Comparison of ENCODE assay signal across 33 mouse cellular contexts in the genomic region with DNA sequence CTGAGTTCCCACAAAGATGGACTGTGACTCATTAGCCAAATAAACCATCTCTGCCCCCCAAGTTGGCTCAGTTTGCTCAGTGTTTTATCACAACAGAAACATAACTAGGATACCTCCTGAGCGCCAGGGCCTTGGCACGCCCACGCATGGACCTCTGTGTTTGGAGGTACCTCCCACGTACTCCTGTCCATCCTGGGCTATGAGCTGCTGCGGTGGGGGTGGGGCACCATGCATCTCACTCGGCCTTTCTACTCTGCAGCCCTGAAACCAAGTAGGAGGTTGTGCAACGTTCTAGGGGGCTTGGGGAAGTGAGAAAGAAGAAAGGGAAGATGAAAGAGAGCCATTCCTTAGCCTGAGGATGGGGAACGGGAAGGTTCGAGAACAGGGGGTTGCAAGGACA. TPM values are rescaled to one million over a fixed set of nuclear protein-coding genes. Genes with fewer than 3 reads are reported as not detected.
DNase-seq lines count a peak whose midpoint lies in the region; ATAC-seq and TF ChIP-seq lines count a peak whose summit lies in the region.
"Had no signal": no experiment of that assay in that cellular context is flagged by ENCODE, and none has a peak within 500 bp of the region (broad histone marks: within the 10 kb centered on the region; RNA-seq: fewer than 3 reads in every experiment).

No protein-coding gene starts in this region.

- ATAC-seq in Patski, result peak; percentile 47
- ATAC-seq in midbrain, embryonic 15.5 days (replicated peaks), result no peak
- ATAC-seq: forebrain, embryonic 14.5 days; midbrain, embryonic 16.5 days had no signal

- H3K27me3 ChIP-seq in Patski, result no peaks in the 10 kb centered on the region
- no peaks in the 10 kb centered on the region for H3K27me3 ChIP-seq in midbrain, embryonic 15.5 days (replicated peaks)
- H3K27me3 ChIP-seq: liver, embryonic 13.5 days; lung, embryonic 15.5 days had no signal

- H3K4me2 ChIP-seq in midbrain, embryonic 15.5 days, result no peak overlapping the region
- H3K4me2 ChIP-seq: embryonic facial prominence, embryonic 15.5 days; hindbrain, embryonic 13.5 days; liver, embryonic 13.5 days; lung, embryonic 15.5 days had no signal

- H3K9me3 ChIP-seq in midbrain, embryonic 15.5 days, result no peaks in the 10 kb centered on the region
- H3K9me3 ChIP-seq: embryonic facial prominence, embryonic 15.5 days; G1E; hindbrain, embryonic 13.5 days; limb, embryonic 10.5 days; liver, embryonic 13.5 days; lung, embryonic 15.5 days had no signal

- TF ChIP-seq CTCF in Patski (IDR thresholded peaks at IDR 0.05), result no peak

- no peaks in the 10 kb centered on the region for H3K36me3 ChIP-seq in midbrain, embryonic 15.5 days (replicated peaks)
- H3K36me3 ChIP-seq: embryonic facial prominence, embryonic 15.5 days; G1E; hindbrain, embryonic 13.5 days; limb, embryonic 10.5 days; lung, embryonic 15.5 days had no signal

- no peak overlapping the region for H3K9ac ChIP-seq in midbrain, embryonic 15.5 days
- H3K9ac ChIP-seq: embryonic facial prominence, embryonic 15.5 days; hindbrain, embryonic 13.5 days; liver, embryonic 13.5 days; lung, embryonic 15.5 days had no signal

- DNase-seq in layer of hippocampus, adult 9-11 months, result peak; percentile 37
- DNase-seq in layer of hippocampus, postnatal 14 days (ENCODE audit: low spot score in 2 of 2), result no peak
- DNase-seq in ovary, postnatal 36 days (ENCODE audit: low spot score), result peak; percentile 41
- DNase-seq in ovary, postnatal 10 days (ENCODE audit: low spot score), result no peak
- DNase-seq in Patski (ENCODE audit: low read depth, low spot score), result peak; percentile 30
- no peak for DNase-seq in heart, adult 8-10 months (ENCODE audit: low spot score)
- DNase-seq: adrenal gland, postnatal 25 days; B cell, adult 2 months; cerebellum, adult 9-10 months; gastrocnemius, postnatal 10 days; heart, adult 18-20 months; heart, postnatal 36 days; kidney, adult 11 months; liver, embryonic 13.5 days; lung, postnatal 36 days; right cerebral cortex, adult 18-20 months; right cerebral cortex, postnatal 4 days; thymus, adult 18-20 months had no signal

- no peak overlapping the region for H3K27ac ChIP-seq in midbrain, embryonic 15.5 days
- H3K27ac ChIP-seq: embryonic facial prominence, embryonic 15.5 days; hindbrain, embryonic 13.5 days; limb, embryonic 10.5 days; liver, embryonic 13.5 days; lung, embryonic 15.5 days had no signal

- 84% methylated on average over 9 of the region's 9 CpGs for WGBS in midbrain, embryonic 15.5 days

- CTCF ChIA-PET in Patski (lab: Charles Lee), result interaction anchor here (0.7 to 1.6 kb wide), 2 partner anchors 12 to 254 kb away, joined by 3 to 5 read pairs; no protein-coding TSS in a partner anchor

- H3K4me1 ChIP-seq in midbrain, embryonic 15.5 days, result no peaks in the 10 kb centered on the region
- H3K4me1 ChIP-seq: lung, embryonic 15.5 days had no signal

- H3K4me3 ChIP-seq in midbrain, embryonic 15.5 days, result no peak overlapping the region
- H3K4me3 ChIP-seq: embryonic facial prominence, embryonic 15.5 days; hindbrain, embryonic 13.5 days; limb, embryonic 10.5 days; liver, embryonic 13.5 days; lung, embryonic 15.5 days had no signal

- in situ Hi-C loops in Patski (cut with MboI; ENCODE audit: low pct_unique_long_range_greater_than_20kb), result loop anchor here (25.0 kb wide), 1 partner anchor 805 kb away; no protein-coding TSS in a partner anchor

- POLR2A ChIA-PET in Patski (lab: Charles Lee), result interaction anchor here (1.3 kb wide), 1 partner anchor 9 kb away, joined by 6 read pairs; no protein-coding TSS in a partner anchor

RNA-seq across cellular contexts. Expression of a gene that starts 9.6 kb away (rescaled TPM):
- total RNA-seq in layer of hippocampus, postnatal 14 days (2021), result not detected
- not detected for polyA plus RNA-seq in Patski (2021)
- not detected in 2 replicates for polyA plus RNA-seq in midbrain, embryonic 15.5 days (2015; fragmentation: Nextera tagmentation; extraction: Ambion mirVana)
- under 1 TPM in 2 of 4 experiments, not detected in 2; 0.17 to 0.22 TPM for total RNA-seq in heart, adult 8-10 months (2022)
- total RNA-seq: CH12.LX; layer of hippocampus, postnatal 10 days; left cerebral cortex, adult 8-10 months had no signal
- polyA plus RNA-seq: brain, embryonic 14.5 days; embryonic facial prominence, embryonic 15.5 days; forebrain, embryonic 14.5 days; G1E; heart, embryonic 14.5 days; hindbrain, embryonic 13.5 days; kidney, embryonic 16.5 days; limb, embryonic 10.5 days; lung, embryonic 15.5 days; midbrain, embryonic 16.5 days; stomach, embryonic 14.5 days had no signal

RNA-seq across cellular contexts. Expression of a gene that starts 25.3 kb away (rescaled TPM):
- under 1 TPM; 0.14 to 0.21 TPM for total RNA-seq in layer of hippocampus, postnatal 14 days (2021)
- not detected for polyA plus RNA-seq in Patski (2021)
- 0.22 and 0.24 TPM in 2 replicates for polyA plus RNA-seq in midbrain, embryonic 15.5 days (2015; fragmentation: Nextera tagmentation; extraction: Ambion mirVana)
- under 1 TPM in 3 of 4 experiments, not detected in 1; 0.06 to 0.41 (median 0.19) TPM for total RNA-seq in heart, adult 8-10 months (2022)
- total RNA-seq: adrenal gland, postnatal 25 days; CH12.LX; left cerebral cortex, adult 8-10 months had no signal
- polyA plus RNA-seq: G1E; liver, embryonic 13.5 days had no signal

RNA-seq across cellular contexts. Expression of a gene that starts 52.9 kb away (rescaled TPM):
- 1 to 10 TPM; 2.1 to 2.2 TPM for total RNA-seq in layer of hippocampus, postnatal 14 days (2021)
- polyA plus RNA-seq in Patski (2021), result 0.10 TPM
- polyA plus RNA-seq in midbrain, embryonic 15.5 days (2015; fragmentation: Nextera tagmentation; extraction: Ambion mirVana), result 0.23 and 0.31 TPM in 2 replicates
- under 1 TPM; 0.19 to 0.83 (median 0.41) TPM for total RNA-seq in heart, adult 8-10 months (2022)

Comparison
In these comparisons a context has a peak if more than half of its experiments do, and no peak if none do; other contexts are left out.
1. DNase-seq: peak in layer of hippocampus, adult 9-11 months (single experiment), ovary, postnatal 36 days (single experiment) and Patski (single experiment); none in layer of hippocampus, postnatal 14 days (0 of 2), ovary, postnatal 10 days (single experiment) and heart, adult 8-10 months (single experiment).